Mouse (Mus musculus) megakaryocyte, embryonic 14.5 days (primary cell): Measurements from ENCODE around the gene Ddrgk1.

ENCODE experiments used
- FLI1 ChIP-seq: IDR thresholded peaks from 2 replicates; pipeline ENCODE4 v1.6.1; 2012; ENCODE audit warnings: low read length, inconsistent platforms, mixed read lengths
- GATA1 ChIP-seq: IDR thresholded peaks from 3 replicates; pipeline ENCODE4 v1.6.1; 2012; ENCODE audit warnings: mixed read lengths, low read length, inconsistent platforms, borderline replicate concordance

DNA sequence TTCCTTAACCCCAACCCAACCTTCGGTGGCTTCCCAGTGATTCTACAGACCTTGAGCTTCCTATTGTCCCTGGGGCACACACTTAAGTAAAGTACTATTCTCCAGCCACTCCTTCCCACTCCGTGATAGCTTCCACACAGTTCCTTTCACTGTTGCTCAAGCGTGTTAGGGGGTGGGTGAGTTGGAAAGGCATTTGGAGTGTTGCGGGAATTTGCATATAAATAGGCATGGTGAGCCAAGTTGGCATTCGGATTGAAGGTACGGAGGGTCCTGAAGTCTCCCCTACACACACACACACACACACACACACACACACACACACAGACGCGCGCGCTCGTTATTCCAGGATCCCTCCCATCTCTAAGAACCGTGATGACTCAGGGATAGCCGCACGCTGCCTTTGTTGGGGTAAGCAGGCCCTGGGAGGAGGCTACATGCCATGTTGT lies 33.4 kb upstream of the Ddrgk1 start:
- TF ChIP-seq GATA1 (no peak), FLI1 (no peak)
